Mouse (Mus musculus) testis, adult 2 months (tissue): Measurements from ENCODE around the gene Yipf7.

Experiments
- CTCF ChIP-seq: fragments of 200-500 bp; IDR thresholded peaks from 2 replicates; pipeline ENCODE4 v1.5.1; 2012; ENCODE audit warnings: low read depth, mild to moderate bottlenecking, inconsistent platforms, low read length, moderate library complexity; ENCODE audit not compliant: control insufficient read depth, insufficient read depth, insufficient replicate concordance
- POLR2A ChIP-seq: fragments of 200-500 bp; IDR thresholded peaks from 2 replicates; pipeline ENCODE4 v1.6.1; 2012; ENCODE audit warnings: low read depth, mild to moderate bottlenecking, inconsistent platforms, low read length, moderate library complexity; ENCODE audit not compliant: control insufficient read depth

- TF ChIP-seq CTCF (no peak), POLR2A (no peak)
Measured at GRCm38 (mm10) chr5:69512203-69512602, 30.2 kb downstream of the Yipf7 start.
